Mouse (Mus musculus) liver, embryonic 16.5 days (tissue): ENCODE results near the gene Mtmr3. TPM values are rescaled to one million over a fixed set of nuclear protein-coding genes. Genes with fewer than 3 reads are reported as not detected.

Experiments
- ATAC-seq: fragments of 200-750 bp; cut with Nextera tagmentation; 2 replicates; pipeline ENCODE4 v1.8.0; 2017; ENCODE audit warnings: low read depth, mild to moderate bottlenecking, moderate number of reproducible peaks, moderate library complexity
- H3K27ac ChIP-seq: fragments of 300-500 bp; sonication (generic); 2 replicates; pipeline ENCODE4 v1.5.1; 2014; ENCODE audit warnings: mild to moderate bottlenecking, low read length
- H3K27me3 ChIP-seq: fragments of 300-500 bp; sonication (generic); 2 replicates; pipeline ENCODE4 v1.6.1; 2014; ENCODE audit warnings: low read depth, low read length, mixed read lengths; ENCODE audit not compliant: control insufficient read depth, insufficient read depth
- H3K36me3 ChIP-seq: fragments of 300-500 bp; sonication (generic); 2 replicates; pipeline ENCODE4 v1.6.1; 2014; ENCODE audit warnings: mild to moderate bottlenecking; ENCODE audit not compliant: control insufficient read depth, insufficient read depth
- H3K4me1 ChIP-seq: fragments of 300-500 bp; sonication (generic); 2 replicates; pipeline ENCODE4 v1.6.1; 2014; ENCODE audit warnings: low read depth, low read length, mixed read lengths; ENCODE audit not compliant: control insufficient read depth
- H3K4me2 ChIP-seq: fragments of 300-500 bp; sonication (generic); 2 replicates; pipeline ENCODE4 v1.6.1; 2014; ENCODE audit warnings: low read depth, low read length, mixed read lengths
- H3K4me3 ChIP-seq: fragments of 300-500 bp; sonication (generic); 2 replicates; pipeline ENCODE4 v1.5.1; 2014; ENCODE audit warnings: low read depth, mild to moderate bottlenecking, low read length
- H3K9ac ChIP-seq: fragments of 300-500 bp; sonication (generic); 2 replicates; pipeline ENCODE4 v1.6.1; 2014; ENCODE audit warnings: low read depth, low read length
- H3K9me3 ChIP-seq: fragments of 300-500 bp; sonication (generic); replicated peaks from 2 replicates; pipeline ENCODE4 v1.6.1; 2016; ENCODE audit warnings: low read length; ENCODE audit not compliant: control insufficient read depth
- WGBS: fragments of 180-500 bp; shearing (Covaris S2); extraction: QIAGEN DNeasy Blood & Tissue Kit; methylation state at CpG from one replicate; pipeline ENCODE4 v1.1.7; 2014; ENCODE audit not compliant: insufficient replicate concordance; 5-methylcytosine and 5-hydroxymethylcytosine counted together
- polyA plus RNA-seq: library from polyadenylated mRNA; unstranded; fragments of >200 nt; fragmentation: Nextera tagmentation; extraction: Ambion mirVana; gene quantifications from 2 replicates; pipeline ENCODE4 v1.2.1, GENCODE M21; 2015

Gene Mtmr3
- polyA plus RNA-seq, 1 experiment from 2014 or later, result 36.5 TPM

DNA sequence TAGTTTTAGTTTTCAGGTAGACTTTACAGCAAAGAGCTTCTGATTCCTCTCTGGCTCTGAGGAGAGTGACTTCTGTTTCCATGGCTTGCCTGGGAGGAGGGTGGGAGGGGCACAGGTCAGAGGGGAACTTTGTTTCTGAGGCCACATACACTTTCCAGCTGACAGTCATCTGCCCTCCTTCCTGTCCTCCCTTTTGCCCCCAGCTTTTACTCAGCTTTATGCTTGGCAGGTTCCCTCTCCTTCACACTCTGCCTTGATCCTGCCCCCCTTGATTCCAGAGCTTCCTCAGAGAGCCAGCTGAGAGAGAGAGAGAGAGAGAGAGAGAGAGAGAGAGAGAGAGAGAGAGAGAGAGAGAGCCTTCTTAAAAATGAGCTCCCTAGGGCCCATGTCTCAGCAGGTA is 123.4 kb downstream of the Mtmr3 start:
- H3K27me3 ChIP-seq, result no peaks in the 10 kb centered on the region
- no peak overlapping the region for H3K9ac ChIP-seq
- H3K9me3 ChIP-seq, result no peaks in the 10 kb centered on the region
- no peaks in the 10 kb centered on the region for H3K36me3 ChIP-seq
- no peak overlapping the region for H3K27ac ChIP-seq
- no peak overlapping the region for H3K4me3 ChIP-seq
- H3K4me2 ChIP-seq, result no peak overlapping the region
- H3K4me1 ChIP-seq, result no peaks in the 10 kb centered on the region
- ATAC-seq, result no peak

DNA sequence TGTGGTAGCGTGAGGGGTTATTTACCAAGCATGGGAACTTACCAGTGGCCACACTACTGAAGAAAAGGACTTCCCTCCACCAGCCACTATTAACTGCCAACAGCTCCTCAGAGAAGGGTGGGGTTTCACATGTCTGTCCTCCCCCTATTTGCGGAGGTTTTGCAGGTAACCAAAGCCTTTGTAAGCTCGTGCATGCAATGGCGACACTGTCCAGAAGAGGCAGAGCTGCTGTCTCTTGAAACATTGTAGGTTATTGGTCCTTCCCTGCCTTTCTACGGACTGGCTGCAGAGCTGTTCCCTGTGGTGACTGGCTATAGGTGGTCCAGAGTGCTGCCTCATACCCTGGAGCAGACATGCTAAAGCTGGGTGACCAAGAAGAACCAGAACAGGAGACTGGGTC is 125.6 kb downstream of the Mtmr3 start:
- no peak for ATAC-seq
- H3K27me3 ChIP-seq, result no peaks in the 10 kb centered on the region
- no peaks in the 10 kb centered on the region; the same call in 1 of the 2 replicates for H3K4me1 ChIP-seq
- no peaks in the 10 kb centered on the region for H3K9me3 ChIP-seq
- H3K4me2 ChIP-seq, result no peak overlapping the region
- H3K36me3 ChIP-seq, result no peaks in the 10 kb centered on the region
- H3K9ac ChIP-seq, result no peak overlapping the region
- WGBS, result 69% methylated on average over 5 of the region's 5 CpGs
- H3K4me3 ChIP-seq, result no peak overlapping the region
- no peak overlapping the region for H3K27ac ChIP-seq

DNA sequence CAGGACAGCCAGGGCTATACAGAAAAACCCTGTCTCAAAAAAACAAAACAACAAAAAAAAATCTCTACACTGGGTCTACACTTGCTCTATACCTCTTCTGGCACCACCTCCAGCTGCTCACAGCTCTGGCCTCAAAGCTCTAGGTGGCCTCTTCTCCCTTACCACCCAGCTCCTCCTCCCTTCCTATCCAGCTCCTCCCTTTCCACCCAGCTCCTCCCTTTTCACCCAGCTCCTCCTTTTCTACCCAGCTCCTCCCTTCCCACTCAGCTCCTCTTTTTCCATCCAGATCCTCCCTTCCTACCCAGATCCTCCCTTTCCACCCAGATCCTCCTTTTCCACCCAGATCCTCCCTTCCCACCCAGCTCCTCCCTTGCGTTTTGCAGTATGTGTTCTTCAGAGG is 127.2 kb downstream of the Mtmr3 start:
- WGBS, result 82% methylated on average over 1 of the region's 1 CpGs
- no peak overlapping the region for H3K27ac ChIP-seq
- H3K9me3 ChIP-seq, result no peaks in the 10 kb centered on the region
- no peak overlapping the region for H3K4me2 ChIP-seq
- H3K4me1 ChIP-seq, result no peaks in the 10 kb centered on the region; the same call in 1 of the 2 replicates
- ATAC-seq, result no peak
- no peak overlapping the region for H3K9ac ChIP-seq
- H3K27me3 ChIP-seq, result no peaks in the 10 kb centered on the region
- no peaks in the 10 kb centered on the region for H3K36me3 ChIP-seq
- H3K4me3 ChIP-seq, result no peak overlapping the region

DNA sequence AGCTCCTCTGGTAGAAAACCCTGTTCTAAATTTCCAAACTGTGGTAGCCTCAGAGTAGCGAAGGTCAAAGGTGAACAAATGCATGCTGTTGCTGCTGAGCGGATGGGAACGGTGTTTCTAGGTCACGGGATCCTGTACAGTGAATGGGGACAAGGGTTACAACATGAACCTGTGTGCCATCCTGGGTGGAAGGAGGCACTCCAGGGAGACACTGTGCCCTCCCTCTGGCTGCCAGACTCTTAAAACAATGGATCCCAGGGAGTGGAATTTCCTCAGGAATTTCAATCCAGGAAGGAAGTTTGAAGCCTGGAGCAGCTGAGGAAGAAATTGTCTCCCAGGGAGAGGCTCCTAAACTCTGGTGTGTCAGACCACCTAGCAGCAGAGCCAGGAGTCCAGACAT is 128.5 kb downstream of the Mtmr3 start:
- Histone ChIP-seq H3K9me3 (no peaks in the 10 kb centered on the region), H3K27me3 (no peaks in the 10 kb centered on the region), H3K36me3 (no peaks in the 10 kb centered on the region), H3K4me2 (no peak overlapping the region), H3K9ac (no peak overlapping the region), H3K4me1 (no peaks in the 10 kb centered on the region; the same call in 1 of the 2 replicates), H3K4me3 (no peak overlapping the region), H3K27ac (no peak overlapping the region)
- ATAC-seq, result peak; percentile 72
- WGBS, result 61% methylated on average over 4 of the region's 4 CpGs

DNA sequence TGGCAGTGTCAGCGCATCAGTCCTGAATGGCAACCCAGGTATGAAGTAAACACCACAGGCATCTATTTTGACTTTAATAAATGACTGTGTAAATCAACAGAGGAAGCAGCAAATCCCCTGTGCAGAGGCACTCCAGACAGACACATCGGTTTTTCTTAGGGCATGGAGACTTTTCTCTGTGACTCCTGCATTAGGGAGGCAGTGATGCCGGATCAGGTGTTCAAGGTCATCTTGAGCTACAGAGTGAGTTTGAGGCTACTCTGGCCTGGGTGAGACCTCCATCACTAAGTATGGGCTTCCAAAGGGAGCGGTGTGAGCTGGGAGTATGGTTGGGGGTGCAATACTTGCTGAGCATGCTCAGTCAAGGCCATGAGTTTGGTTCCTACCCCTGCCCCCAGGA is 130.0 kb downstream of the Mtmr3 start:
- Histone ChIP-seq H3K4me2 (no peak overlapping the region), H3K4me3 (no peak overlapping the region), H3K36me3 (no peaks in the 10 kb centered on the region), H3K9ac (no peak overlapping the region), H3K4me1 (no peaks in the 10 kb centered on the region; the same call in 1 of the 2 replicates), H3K9me3 (no peaks in the 10 kb centered on the region), H3K27ac (no peak overlapping the region), H3K27me3 (peaks cover 4% of the 10 kb centered on the region; the same call in 1 of the 2 replicates)
- ATAC-seq, result no peak
- WGBS, result 77% methylated on average over 4 of the region's 4 CpGs

GRCm38 (mm10) chr11:4464186-4464585 is 130.5 kb downstream of the Mtmr3 start:
- Histone ChIP-seq H3K27me3 (peaks cover 4% of the 10 kb centered on the region; the same call in 1 of the 2 replicates), H3K4me1 (no peaks in the 10 kb centered on the region; the same call in 1 of the 2 replicates), H3K27ac (no peak overlapping the region), H3K4me2 (no peak overlapping the region), H3K9me3 (no peaks in the 10 kb centered on the region), H3K36me3 (no peaks in the 10 kb centered on the region), H3K9ac (no peak overlapping the region), H3K4me3 (no peak overlapping the region)
- WGBS, result 65% methylated on average over 1 of the region's 1 CpGs
- no peak for ATAC-seq

DNA sequence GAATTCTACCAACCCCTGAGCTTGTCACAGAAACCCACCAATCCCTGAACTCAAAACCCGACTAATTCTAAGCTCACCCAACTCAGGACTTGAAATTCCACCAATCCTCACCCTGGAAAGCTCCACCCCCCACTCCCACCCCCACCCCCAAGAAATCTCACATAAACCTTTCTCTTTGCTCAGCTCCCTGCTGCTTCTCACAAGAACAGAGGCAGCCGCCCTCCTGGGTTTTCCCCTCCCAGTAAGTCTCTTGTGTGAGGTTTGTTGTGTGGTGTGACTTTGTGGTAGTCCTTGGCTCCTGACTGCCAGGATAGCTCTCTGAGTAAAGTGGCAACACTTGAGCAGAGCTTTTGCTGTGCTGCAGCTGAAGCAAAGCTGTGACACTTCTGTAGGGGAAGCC is 131.8 kb downstream of the Mtmr3 start:
- WGBS, result 44% methylated on average over 2 of the region's 2 CpGs
- no peak for ATAC-seq
- Histone ChIP-seq H3K9ac (no peak overlapping the region), H3K36me3 (no peaks in the 10 kb centered on the region), H3K4me3 (no peak overlapping the region), H3K27me3 (peaks cover 4% of the 10 kb centered on the region; the same call in 1 of the 2 replicates), H3K4me2 (no peak overlapping the region), H3K4me1 (no peaks in the 10 kb centered on the region; the same call in 1 of the 2 replicates), H3K9me3 (no peaks in the 10 kb centered on the region), H3K27ac (no peak overlapping the region)

DNA sequence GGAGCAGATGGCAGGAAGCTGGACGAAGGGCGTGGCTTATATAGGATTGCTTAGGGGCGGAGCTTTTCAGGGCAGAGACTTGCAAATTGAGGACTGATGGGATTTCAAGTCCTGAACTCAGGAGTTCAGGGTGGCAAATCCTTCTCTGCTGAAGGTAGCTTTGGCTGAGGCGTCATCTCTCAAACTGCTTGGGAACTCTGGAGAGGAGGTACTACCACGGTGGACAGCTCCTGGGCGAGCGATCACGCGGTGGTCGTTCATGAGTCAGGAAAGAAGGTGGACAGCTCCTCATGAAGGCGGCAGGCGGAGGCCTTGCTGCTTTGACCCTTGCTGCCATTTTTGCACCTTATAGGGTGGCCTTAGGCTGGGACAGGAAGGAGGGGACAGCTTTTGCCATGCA is 133.5 kb downstream of the Mtmr3 start:
- peaks cover 4% of the 10 kb centered on the region; the same call in 1 of the 2 replicates for H3K27me3 ChIP-seq

DNA sequence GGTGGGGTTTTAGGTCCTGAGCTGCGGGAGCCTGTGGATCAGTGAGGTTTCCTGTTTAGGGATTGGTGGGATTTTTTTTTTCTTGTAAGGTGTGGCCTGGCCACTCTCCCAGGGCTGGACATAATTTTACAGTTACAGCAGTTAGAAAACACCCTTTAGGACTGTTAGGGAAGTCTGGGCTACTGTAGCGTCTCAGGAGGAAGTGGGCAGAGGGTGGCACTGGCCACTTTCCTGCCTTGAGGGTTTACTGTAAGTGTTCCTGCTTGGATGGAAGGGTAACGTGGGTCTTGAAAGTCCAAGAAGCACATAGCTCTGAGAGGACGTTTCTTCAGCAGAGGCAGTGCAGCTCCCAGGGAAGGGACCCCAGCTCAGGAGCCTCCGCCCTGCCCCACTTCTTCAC is 134.0 kb downstream of the Mtmr3 start:
- Histone ChIP-seq H3K4me2 (no peak overlapping the region), H3K4me1 (no peaks in the 10 kb centered on the region; the same call in 1 of the 2 replicates), H3K4me3 (no peak overlapping the region), H3K9ac (no peak overlapping the region), H3K27ac (no peak overlapping the region), H3K9me3 (no peaks in the 10 kb centered on the region), H3K27me3 (peaks cover 4% of the 10 kb centered on the region; the same call in 1 of the 2 replicates), H3K36me3 (no peaks in the 10 kb centered on the region)
- ATAC-seq, result no peak
- WGBS, result 21% methylated on average over 5 of the region's 5 CpGs

More for the DNA sequence above, 133.5 kb downstream of the Mtmr3 start:
- H3K4me3 ChIP-seq, result no peak overlapping the region
- no peaks in the 10 kb centered on the region; the same call in 1 of the 2 replicates for H3K4me1 ChIP-seq
- H3K4me2 ChIP-seq, result no peak overlapping the region
- H3K36me3 ChIP-seq, result no peaks in the 10 kb centered on the region
- H3K9me3 ChIP-seq, result no peaks in the 10 kb centered on the region
- no peak overlapping the region for H3K9ac ChIP-seq
- no peak overlapping the region for H3K27ac ChIP-seq
- WGBS, result 17% methylated on average over 12 of the region's 12 CpGs
- no peak for ATAC-seq
